Mouse (Mus musculus): ENCODE results near the gene Sptbn4. TPM values are rescaled to one million over a fixed set of nuclear protein-coding genes. Genes with fewer than 3 reads are reported as not detected.

The Sptbn4 gene
- total RNA-seq, 1 experiment: 9.1 TPM

GRCm38 (mm10) chr7:27449256-27449862 is 1.9 kb upstream of the Sptbn4 start:
- TF ChIP-seq HCFC1 (IDR thresholded peaks at IDR 0.05; ENCODE audit: borderline replicate concordance, insufficient read depth, low read length): no peak
- peak; percentile 84 for TF ChIP-seq MAFK (IDR thresholded peaks at IDR 0.05; ENCODE audit: insufficient read depth, low read depth, low read length)
- TF ChIP-seq CHD2 (IDR thresholded peaks at IDR 0.05; ENCODE audit: low read depth, low read length): no peak
- 0 out of 2 replicates have a peak, but pooled peaks have one; percentile 17 for TF ChIP-seq ZC3H11A (IDR thresholded peaks at IDR 0.05; ENCODE audit: borderline replicate concordance, low read depth, low read length)
- TF ChIP-seq ZNF384 (IDR thresholded peaks at IDR 0.05; ENCODE audit: low read depth, low read length): peak; percentile 97
- in situ Hi-C loops (cut with MboI; ENCODE audit: low sequenced_read_pairs in 2 of 2, unreplicated experiment in 2 of 2): no loop called here
- Histone ChIP-seq H3K4me3 (ENCODE audit: insufficient read depth in 1 of 2, low read depth in 1 of 2, low read length in 2 of 2, poor library complexity in 1 of 2, severe bottlenecking in 1 of 2) (no peak overlapping the region), H3K4me1 (ENCODE audit: control insufficient read depth in 2 of 2, insufficient read depth in 2 of 2, low read length in 2 of 2, poor library complexity in 1 of 2) (peaks cover 0 to 4% of the 10 kb centered on the region in 2 experiments; a peak in 1 of 4 replicates), H3K9me3 (ENCODE audit: control insufficient read depth, insufficient read depth, low read depth, low read length) (no peaks in the 10 kb centered on the region), H3K36me3 (ENCODE audit: control insufficient read depth, insufficient read depth, low read length, poor library complexity, severe bottlenecking) (no peaks in the 10 kb centered on the region), H3K27ac (ENCODE audit: insufficient read depth, low read depth, low read length, poor library complexity, severe bottlenecking) (peak overlapping the region; percentile 27; the same call in 1 of the 2 replicates), H3K9ac (ENCODE audit: insufficient read depth, low read depth, low read length, poor library complexity, severe bottlenecking) (no peak overlapping the region)
- DNase-seq (ENCODE audit: low read depth, low spot score): peak; percentile 85

- peak overlapping the region; percentile 27; the same call in 1 of the 2 replicates for H3K27ac ChIP-seq (ENCODE audit: insufficient read depth, low read depth, low read length, poor library complexity, severe bottlenecking)
- H3K9ac ChIP-seq (ENCODE audit: insufficient read depth, low read depth, low read length, poor library complexity, severe bottlenecking): peak overlapping the region; percentile 79; the same call in 1 of the 2 replicates
Measured at GRCm38 (mm10) chr7:27448421-27449206, 1.1 kb upstream of the Sptbn4 start.

GRCm38 (mm10) chr7:27446521-27447418 is 716 bp downstream of the Sptbn4 start:
- DNase-seq (ENCODE audit: low read depth, low spot score): no peak
- no peaks in the 10 kb centered on the region for H3K9me3 ChIP-seq (ENCODE audit: control insufficient read depth, insufficient read depth, low read depth, low read length)
- H3K4me3 ChIP-seq (ENCODE audit: insufficient read depth in 1 of 2, low read depth in 1 of 2, low read length in 2 of 2, poor library complexity in 1 of 2, severe bottlenecking in 1 of 2): peak overlapping the region; percentile 64 to 74; a peak in 3 of 4 replicates
- peak overlapping the region; percentile 65 for H3K9ac ChIP-seq (ENCODE audit: insufficient read depth, low read depth, low read length, poor library complexity, severe bottlenecking)
- TF ChIP-seq ZC3H11A (IDR thresholded peaks at IDR 0.05; ENCODE audit: borderline replicate concordance, low read depth, low read length): no peak
- TF ChIP-seq MAFK (IDR thresholded peaks at IDR 0.05; ENCODE audit: insufficient read depth, low read depth, low read length): no peak
- no peak for TF ChIP-seq ZNF384 (IDR thresholded peaks at IDR 0.05; ENCODE audit: low read depth, low read length)
- no peak for TF ChIP-seq HCFC1 (IDR thresholded peaks at IDR 0.05; ENCODE audit: borderline replicate concordance, insufficient read depth, low read length)
- TF ChIP-seq CHD2 (IDR thresholded peaks at IDR 0.05; ENCODE audit: low read depth, low read length): no peak
- no peaks in the 10 kb centered on the region for H3K36me3 ChIP-seq (ENCODE audit: control insufficient read depth, insufficient read depth, low read length, poor library complexity, severe bottlenecking)
- H3K4me1 ChIP-seq (ENCODE audit: control insufficient read depth in 2 of 2, insufficient read depth in 2 of 2, low read length in 2 of 2, poor library complexity in 1 of 2): peaks cover 0 to 9% of the 10 kb centered on the region in 2 experiments; a peak in 1 of 4 replicates
- in situ Hi-C loops (cut with MboI; ENCODE audit: low sequenced_read_pairs in 2 of 2, unreplicated experiment in 2 of 2): no loop called here
- H3K27ac ChIP-seq (ENCODE audit: insufficient read depth, low read depth, low read length, poor library complexity, severe bottlenecking): no peak overlapping the region

More at GRCm38 (mm10) chr7:27448421-27449206, 1.1 kb upstream of the Sptbn4 start:
- H3K9me3 ChIP-seq (ENCODE audit: control insufficient read depth, insufficient read depth, low read depth, low read length): no peaks in the 10 kb centered on the region
- DNase-seq (ENCODE audit: low read depth, low spot score): no peak
- no peaks in the 10 kb centered on the region for H3K36me3 ChIP-seq (ENCODE audit: control insufficient read depth, insufficient read depth, low read length, poor library complexity, severe bottlenecking)
- in situ Hi-C loops (cut with MboI; ENCODE audit: low sequenced_read_pairs in 2 of 2, unreplicated experiment in 2 of 2): no loop called here
- TF ChIP-seq ZNF384 (IDR thresholded peaks at IDR 0.05; ENCODE audit: low read depth, low read length) (no peak), CHD2 (IDR thresholded peaks at IDR 0.05; ENCODE audit: low read depth, low read length) (no peak), MAFK (IDR thresholded peaks at IDR 0.05; ENCODE audit: insufficient read depth, low read depth, low read length) (no peak), HCFC1 (IDR thresholded peaks at IDR 0.05; ENCODE audit: borderline replicate concordance, insufficient read depth, low read length) (no peak), ZC3H11A (IDR thresholded peaks at IDR 0.05; ENCODE audit: borderline replicate concordance, low read depth, low read length) (no peak)
- H3K4me1 ChIP-seq (ENCODE audit: control insufficient read depth in 2 of 2, insufficient read depth in 2 of 2, low read length in 2 of 2, poor library complexity in 1 of 2): peaks cover 0 to 4% of the 10 kb centered on the region in 2 experiments; a peak in 1 of 4 replicates
- peak overlapping the region; percentile 86 to 99 for H3K4me3 ChIP-seq (ENCODE audit: insufficient read depth in 1 of 2, low read depth in 1 of 2, low read length in 2 of 2, poor library complexity in 1 of 2, severe bottlenecking in 1 of 2)

- no peak for TF ChIP-seq ZNF384 (IDR thresholded peaks at IDR 0.05; ENCODE audit: low read depth, low read length)
- no peak for TF ChIP-seq MAFK (IDR thresholded peaks at IDR 0.05; ENCODE audit: insufficient read depth, low read depth, low read length)
- no peak for TF ChIP-seq CHD2 (IDR thresholded peaks at IDR 0.05; ENCODE audit: low read depth, low read length)
- no peak for DNase-seq (ENCODE audit: low read depth, low spot score)
- Histone ChIP-seq H3K9me3 (ENCODE audit: control insufficient read depth, insufficient read depth, low read depth, low read length) (no peaks in the 10 kb centered on the region), H3K36me3 (ENCODE audit: control insufficient read depth, insufficient read depth, low read length, poor library complexity, severe bottlenecking) (no peaks in the 10 kb centered on the region), H3K27ac (ENCODE audit: insufficient read depth, low read depth, low read length, poor library complexity, severe bottlenecking) (no peak overlapping the region), H3K9ac (ENCODE audit: insufficient read depth, low read depth, low read length, poor library complexity, severe bottlenecking) (peak overlapping the region; percentile 65), H3K4me1 (ENCODE audit: control insufficient read depth in 2 of 2, insufficient read depth in 2 of 2, low read length in 2 of 2, poor library complexity in 1 of 2) (peaks cover 0 to 9% of the 10 kb centered on the region in 2 experiments; a peak in 1 of 4 replicates), H3K4me3 (ENCODE audit: insufficient read depth in 1 of 2, low read depth in 1 of 2, low read length in 2 of 2, poor library complexity in 1 of 2, severe bottlenecking in 1 of 2) (peak overlapping the region; percentile 64 to 74)
- in situ Hi-C loops (cut with MboI; ENCODE audit: low sequenced_read_pairs in 2 of 2, unreplicated experiment in 2 of 2): no loop called here
Measured at GRCm38 (mm10) chr7:27446051-27446450, 1.4 kb downstream of the Sptbn4 start.

Measured in ES-E14 (cell line).